Mouse (Mus musculus): ENCODE results near the gene Tfam. TPM values are rescaled to one million over a fixed set of nuclear protein-coding genes. Genes with fewer than 3 reads are reported as not detected.

Gene Tfam
- total RNA-seq (2021) = 10 to 100 TPM; 52.5 to 63.0 TPM
- long read RNA-seq, experiment 1, full-length matches to known transcripts = 31 of 32 reads
- long read RNA-seq, experiment 1, partial matches to known transcripts = 0 of 32 reads
- long read RNA-seq, experiment 1, other reads (novel, unspliced or antisense) = 1 of 32 reads
- long read RNA-seq, experiment 2, full-length matches to known transcripts = 37 of 39 reads
- long read RNA-seq, experiment 2, partial matches to known transcripts = 0 of 39 reads
- long read RNA-seq, experiment 2, other reads (novel, unspliced or antisense) = 2 of 39 reads

DNA sequence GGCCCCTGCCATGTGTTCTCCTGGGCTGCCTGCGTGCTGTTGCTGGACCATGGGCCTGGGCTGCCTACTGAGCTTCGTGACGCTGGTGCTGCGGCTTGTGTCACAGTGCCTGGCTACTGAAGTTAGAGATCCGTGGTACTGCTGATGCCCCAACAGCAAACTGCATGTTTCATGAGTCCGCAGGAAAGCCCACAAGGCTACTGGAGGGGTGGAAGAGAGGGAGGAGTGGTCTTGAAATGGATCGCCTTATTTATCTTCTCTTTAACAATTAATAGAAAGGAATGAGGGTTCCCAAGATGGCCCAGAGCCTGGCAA lies at the start of gene Tfam:
Tfam (minus strand) TSS at position 41 of the 315 bp plus-strand sequence.
- DNase-seq (ENCODE audit: low spot score) = no peak

DNA sequence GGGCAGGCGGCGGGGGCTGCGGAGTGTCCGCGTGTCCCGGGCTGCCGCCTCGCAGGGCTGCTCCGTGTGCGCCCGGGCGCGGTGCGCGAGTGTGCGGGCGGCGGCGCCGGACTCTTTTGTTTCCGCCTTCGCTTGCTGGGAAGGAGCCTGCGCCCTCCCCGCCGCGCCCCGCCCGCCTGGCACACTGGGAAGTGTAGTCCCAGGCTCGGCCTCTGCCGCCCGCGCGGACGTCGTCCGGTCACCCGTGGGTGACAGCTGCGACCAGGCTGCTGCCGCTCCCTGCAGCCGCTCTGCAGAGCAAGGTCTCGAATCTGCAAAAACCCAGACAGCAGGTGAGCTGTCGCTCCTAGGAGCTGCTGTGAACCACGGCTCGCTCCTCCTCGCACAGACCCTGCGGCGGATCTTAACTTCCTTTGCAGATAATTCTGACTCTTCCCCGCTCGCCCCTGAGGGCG lies 47.1 kb upstream of the Tfam start, which contains the start of gene Ube2d1:
Ube2d1 (minus strand) TSS at position 137 of the 455 bp plus-strand sequence.
- DNase-seq (ENCODE audit: low spot score) = peak; percentile 90

GRCm38 (mm10) chr10:71284511-71285125 lies 46.5 kb upstream of the Tfam start:
- peak; percentile 69 for DNase-seq (ENCODE audit: low spot score)

DNA sequence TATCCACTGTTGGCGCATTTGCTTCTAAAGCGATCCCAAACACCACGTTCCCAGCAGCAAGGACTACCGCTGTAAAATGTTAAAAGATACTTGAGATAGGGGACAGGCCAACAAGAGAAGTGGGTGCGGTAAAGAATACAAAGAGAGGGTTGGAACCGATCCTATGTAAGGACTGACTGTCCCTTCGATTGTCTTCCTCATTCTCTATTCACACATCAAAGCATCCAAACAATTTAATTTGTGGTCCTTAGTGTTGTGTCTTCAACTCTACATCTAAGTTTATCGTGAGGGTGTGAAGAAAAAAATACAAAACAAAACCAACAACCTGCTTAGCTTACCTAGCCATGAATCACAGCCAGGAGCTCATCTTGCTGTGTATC lies 46.0 kb upstream of the Tfam start:
- no peak for DNase-seq (ENCODE audit: low spot score)

GRCm38 (mm10) chr10:71273008-71273739 lies 35.1 kb upstream of the Tfam start:
- DNase-seq (ENCODE audit: low spot score) = no peak

DNA sequence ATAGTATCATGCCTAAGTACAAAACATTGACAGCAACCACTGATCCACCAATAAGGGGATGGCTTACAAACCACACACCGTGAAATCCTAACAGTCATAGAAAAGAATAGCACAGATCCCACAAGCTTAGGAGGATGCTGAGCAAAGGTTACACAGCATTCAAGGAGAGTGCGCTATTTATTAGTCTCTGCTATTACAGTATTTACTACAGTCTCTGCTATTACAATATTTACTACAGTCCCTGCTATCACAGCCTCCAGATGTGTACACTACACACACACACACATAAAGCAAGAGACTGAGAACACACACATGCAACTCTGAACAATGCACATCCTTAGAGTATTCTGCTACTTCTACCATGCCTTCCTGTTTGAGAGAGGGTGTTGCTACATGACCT lies 29.9 kb upstream of the Tfam start:
- DNase-seq (ENCODE audit: low spot score) = no peak

DNA sequence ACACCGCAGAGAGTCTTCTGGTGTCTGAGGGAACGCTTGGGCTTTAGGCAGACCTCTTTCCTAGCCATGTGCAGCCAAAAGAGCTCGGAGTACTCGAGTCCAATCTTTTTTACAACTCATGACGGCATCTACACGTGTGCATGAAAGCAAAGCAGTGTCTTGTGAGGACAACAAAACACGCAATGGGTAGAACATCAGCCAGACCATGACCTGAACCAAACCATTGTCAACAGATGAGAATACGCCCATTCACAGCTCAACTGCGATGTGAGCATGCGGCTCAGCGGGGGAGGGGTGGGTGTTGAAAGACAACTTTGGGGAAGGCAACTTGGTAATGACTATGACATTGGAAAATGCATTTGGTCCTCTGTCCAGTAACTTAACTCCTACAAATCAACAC lies 29.4 kb upstream of the Tfam start:
- DNase-seq (ENCODE audit: low spot score) = no peak

- no peak for DNase-seq (ENCODE audit: low spot score)
Observed at GRCm38 (mm10) chr10:71265067-71265466, 27.0 kb upstream of the Tfam start.

DNA sequence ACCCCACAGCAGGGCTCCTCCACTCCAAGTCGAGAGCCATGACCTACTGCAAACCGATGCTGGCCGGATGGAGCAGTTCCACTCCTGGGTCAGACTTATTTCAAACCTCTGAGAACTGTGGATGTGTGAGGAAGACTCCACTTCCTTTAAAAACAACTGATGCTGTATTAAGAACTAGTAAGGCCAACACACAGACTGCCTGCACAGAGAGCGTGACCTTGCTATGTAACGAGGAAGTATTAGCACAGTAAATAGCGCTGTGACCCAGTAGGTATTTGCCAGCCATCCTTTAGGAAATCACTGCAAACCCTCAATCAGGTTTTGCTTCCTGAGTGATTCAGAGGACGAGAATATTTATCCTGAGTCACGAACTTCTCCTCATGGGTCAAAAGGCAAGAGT lies 23.6 kb upstream of the Tfam start:
- no peak for DNase-seq (ENCODE audit: low spot score)

- no peak for DNase-seq (ENCODE audit: low spot score)
Observed at GRCm38 (mm10) chr10:71258943-71259342, 20.9 kb upstream of the Tfam start.

DNA sequence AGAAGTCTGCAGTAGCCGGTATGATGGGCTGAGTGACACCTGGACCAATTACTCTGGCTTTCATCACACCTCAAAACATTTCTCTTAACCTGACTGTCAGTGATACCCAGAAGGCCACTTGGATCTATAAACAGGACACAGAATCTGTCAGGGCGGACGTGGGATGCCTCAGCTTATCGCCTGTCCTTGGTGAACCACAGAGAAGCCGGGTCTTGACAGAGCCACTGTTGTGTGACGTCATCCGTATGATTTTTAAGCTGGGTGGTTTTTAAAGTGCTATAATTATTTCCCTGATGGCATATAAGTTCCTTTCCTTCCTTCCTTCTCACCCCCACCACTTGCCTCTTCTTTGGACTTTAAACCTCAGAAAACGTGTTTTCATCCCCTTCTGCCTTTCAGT lies 20.4 kb upstream of the Tfam start:
- no peak for DNase-seq (ENCODE audit: low spot score)

DNA sequence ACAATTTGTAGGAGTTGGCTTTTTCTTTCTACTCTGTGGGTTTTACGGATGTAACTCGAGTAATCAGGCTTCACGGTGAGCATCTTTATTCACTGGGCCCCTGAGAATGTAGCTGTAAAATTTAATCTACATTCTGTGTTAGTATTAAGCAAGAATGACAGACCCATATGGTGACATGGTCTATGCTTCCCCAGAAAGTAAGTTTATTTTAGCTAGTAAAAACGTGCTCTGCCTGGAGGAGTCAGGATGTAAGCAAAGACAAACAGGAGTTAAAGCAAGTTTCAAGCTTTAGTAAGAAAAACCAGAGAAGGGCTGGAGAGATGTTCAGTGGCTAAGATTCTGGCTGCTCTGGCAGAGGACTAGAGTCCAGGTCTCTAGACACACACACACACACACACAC lies 15.1 kb upstream of the Tfam start:
- DNase-seq (ENCODE audit: low spot score) = no peak

- DNase-seq (ENCODE audit: low spot score) = peak; percentile 50
Observed at GRCm38 (mm10) chr10:71252421-71252820, 14.3 kb upstream of the Tfam start.

- peak; percentile 76 for DNase-seq (ENCODE audit: low spot score)
Observed at GRCm38 (mm10) chr10:71251846-71252245, 13.8 kb upstream of the Tfam start.

DNA sequence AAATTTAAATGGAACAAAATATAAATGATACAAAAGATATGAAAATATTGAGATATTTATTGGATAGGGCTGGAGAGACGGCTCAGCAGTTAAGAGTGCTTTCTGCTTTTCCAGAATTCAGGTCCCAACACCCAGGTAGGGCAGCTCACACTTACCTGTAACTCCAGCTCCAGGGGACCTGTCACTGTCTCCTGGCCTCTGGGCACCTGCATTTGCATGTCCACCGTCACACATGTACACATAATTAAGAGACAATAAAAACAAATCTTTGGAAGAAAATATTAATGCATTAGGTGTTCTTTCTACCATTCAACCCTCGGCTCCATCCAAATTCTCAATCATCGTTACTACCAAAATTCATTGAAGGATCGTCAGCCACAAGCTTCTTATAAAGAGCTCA lies 13.2 kb upstream of the Tfam start:
- no peak for DNase-seq (ENCODE audit: low spot score)

- peak; percentile 76 for DNase-seq (ENCODE audit: low spot score)
Observed at GRCm38 (mm10) chr10:71250472-71250871, 12.4 kb upstream of the Tfam start.

GRCm38 (mm10) chr10:71249086-71249880 lies 11.2 kb upstream of the Tfam start:
- peak; percentile 25 for DNase-seq (ENCODE audit: low spot score)

- DNase-seq (ENCODE audit: low spot score) = no peak
Observed at GRCm38 (mm10) chr10:71246956-71247355, 8.9 kb upstream of the Tfam start.

- DNase-seq (ENCODE audit: low spot score) = no peak
Observed at GRCm38 (mm10) chr10:71239479-71240120, 1.5 kb upstream of the Tfam start.

GRCm38 (mm10) chr10:71237516-71238239 lies 402 bp downstream of the Tfam start:
- peak; percentile 96 for DNase-seq (ENCODE audit: low spot score)

DNA sequence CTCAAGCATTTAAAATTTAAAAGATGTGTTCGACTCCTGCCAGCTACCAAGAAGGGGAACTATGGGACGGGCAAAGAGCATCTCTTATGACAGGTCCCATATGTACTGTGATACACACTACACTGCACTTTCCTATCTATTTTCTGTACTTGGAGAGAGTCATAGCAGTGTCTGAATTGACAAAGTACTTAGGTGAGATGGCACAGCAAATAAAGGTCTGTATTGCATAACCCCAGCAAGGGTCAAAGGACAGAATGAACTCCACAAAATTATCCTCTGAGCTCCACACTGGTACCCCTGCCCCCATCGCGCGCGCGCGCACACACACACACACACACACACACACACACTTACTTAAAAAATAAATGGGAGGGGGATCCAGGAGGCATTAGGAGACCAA lies 4.0 kb downstream of the Tfam start:
- DNase-seq (ENCODE audit: low spot score) = no peak
